Mouse (Mus musculus) T-helper 2 cell (primary cell): ENCODE measurements around the gene Kcna3.

Source experiments
- in situ Hi-C: fragments of 300-600 bp; cut with MboI, MseI; formaldehyde crosslinking; loops from one replicate; pipeline ENCODE4 v1.15.1; 2025; ENCODE audit warnings: high pct_unique_total_duplicates

Gene Kcna3

GRCm38 (mm10) chr3:107061468-107061867 lies 25.5 kb downstream of the Kcna3 start:
- in situ Hi-C loops = loop anchor here (25.0 kb wide), 1 partner anchor 1274 kb away; no protein-coding TSS in a partner anchor

- in situ Hi-C loops = loop anchor here (25.0 kb wide), 1 partner anchor 1275 kb away; no protein-coding TSS in a partner anchor
Observed at GRCm38 (mm10) chr3:107062771-107063170, 26.8 kb downstream of the Kcna3 start.

- in situ Hi-C loops = loop anchor here (25.0 kb wide), 1 partner anchor 1278 kb away; no protein-coding TSS in a partner anchor
Observed at GRCm38 (mm10) chr3:107065510-107066095, 29.6 kb downstream of the Kcna3 start.

- in situ Hi-C loops = loop anchor here (25.0 kb wide), 1 partner anchor 1279 kb away; no protein-coding TSS in a partner anchor
Observed at GRCm38 (mm10) chr3:107066165-107066850, 30.3 kb downstream of the Kcna3 start.

- in situ Hi-C loops = loop anchor here (25.0 kb wide), 1 partner anchor 1280 kb away; no protein-coding TSS in a partner anchor
Observed at GRCm38 (mm10) chr3:107067245-107067644, 31.3 kb downstream of the Kcna3 start.

GRCm38 (mm10) chr3:107073863-107074262 lies 37.9 kb downstream of the Kcna3 start:
- in situ Hi-C loops = loop anchor here (25.0 kb wide), 1 partner anchor 1287 kb away; no protein-coding TSS in a partner anchor

- in situ Hi-C loops = no loop called here
Observed at GRCm38 (mm10) chr3:107075705-107076104, 39.7 kb downstream of the Kcna3 start.

GRCm38 (mm10) chr3:107076658-107077057 lies 40.7 kb downstream of the Kcna3 start:
- in situ Hi-C loops = no loop called here

- in situ Hi-C loops = no loop called here
Observed at GRCm38 (mm10) chr3:107077101-107077500, 41.1 kb downstream of the Kcna3 start.

- in situ Hi-C loops = no loop called here
Observed at GRCm38 (mm10) chr3:107080803-107081202, 44.8 kb downstream of the Kcna3 start.

GRCm38 (mm10) chr3:107081227-107081626 lies 45.3 kb downstream of the Kcna3 start:
- in situ Hi-C loops = no loop called here

GRCm38 (mm10) chr3:107084586-107084985 lies 48.6 kb downstream of the Kcna3 start:
- in situ Hi-C loops = no loop called here

GRCm38 (mm10) chr3:107087410-107087809 lies 51.4 kb downstream of the Kcna3 start:
- in situ Hi-C loops = no loop called here
